Mouse (Mus musculus): ENCODE data around the gene Plcxd1.
"Not testable (repeated sequence)": the region's sequence is repeated elsewhere in the genome, so short reads cannot be mapped to it uniquely, and the experiment has no call there.

Gene Plcxd1

DNA sequence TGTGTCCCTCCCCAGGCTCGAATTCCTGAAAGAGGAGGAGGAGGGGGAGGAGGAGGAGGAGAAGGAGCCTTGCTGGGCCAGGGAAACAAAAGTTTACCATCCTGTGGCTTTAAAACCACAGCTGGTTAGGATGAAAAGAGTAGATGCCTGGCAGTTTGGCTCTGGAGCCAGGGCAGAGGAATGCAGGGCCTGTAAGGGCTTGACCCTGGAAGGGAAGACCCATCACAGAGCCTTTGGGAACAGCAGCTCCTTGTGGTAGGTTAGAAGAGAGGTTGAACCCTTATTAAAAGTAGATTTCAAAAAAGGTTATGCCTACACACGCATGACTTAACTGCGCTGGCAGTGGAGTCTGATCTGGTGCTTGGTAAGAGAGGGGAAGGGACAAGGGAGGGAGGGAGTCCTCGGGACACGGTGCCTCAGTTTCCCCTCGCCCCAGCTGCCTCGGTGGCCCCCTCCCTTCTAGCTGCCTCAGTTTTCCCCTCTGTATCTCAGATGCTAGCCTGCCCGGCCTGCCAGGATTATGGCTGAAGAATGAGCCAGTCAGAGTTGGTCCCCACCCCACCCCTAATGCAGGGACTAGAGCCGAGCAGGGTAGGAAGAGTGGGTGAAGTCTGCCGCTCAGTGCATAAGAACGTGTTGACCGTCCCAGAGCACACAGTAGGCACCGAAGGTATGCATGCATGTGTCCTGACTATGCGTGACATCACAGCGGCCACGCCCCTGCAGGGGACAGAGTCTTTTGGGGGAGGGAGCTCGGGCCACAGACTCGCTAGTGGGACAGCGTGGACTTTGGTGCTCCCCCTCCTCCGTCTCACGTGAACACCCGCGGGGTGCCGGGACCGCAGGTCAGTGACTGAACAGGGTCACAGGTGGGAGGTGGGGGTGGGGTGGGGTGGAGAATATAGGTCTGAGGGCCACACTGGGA is at the start of gene Plcxd1:
TSS of gene Plcxd1 (plus strand) at position 314 of the 925 bp plus-strand sequence.
- no peak for DNase-seq (ENCODE audit: low spot score)

DNA sequence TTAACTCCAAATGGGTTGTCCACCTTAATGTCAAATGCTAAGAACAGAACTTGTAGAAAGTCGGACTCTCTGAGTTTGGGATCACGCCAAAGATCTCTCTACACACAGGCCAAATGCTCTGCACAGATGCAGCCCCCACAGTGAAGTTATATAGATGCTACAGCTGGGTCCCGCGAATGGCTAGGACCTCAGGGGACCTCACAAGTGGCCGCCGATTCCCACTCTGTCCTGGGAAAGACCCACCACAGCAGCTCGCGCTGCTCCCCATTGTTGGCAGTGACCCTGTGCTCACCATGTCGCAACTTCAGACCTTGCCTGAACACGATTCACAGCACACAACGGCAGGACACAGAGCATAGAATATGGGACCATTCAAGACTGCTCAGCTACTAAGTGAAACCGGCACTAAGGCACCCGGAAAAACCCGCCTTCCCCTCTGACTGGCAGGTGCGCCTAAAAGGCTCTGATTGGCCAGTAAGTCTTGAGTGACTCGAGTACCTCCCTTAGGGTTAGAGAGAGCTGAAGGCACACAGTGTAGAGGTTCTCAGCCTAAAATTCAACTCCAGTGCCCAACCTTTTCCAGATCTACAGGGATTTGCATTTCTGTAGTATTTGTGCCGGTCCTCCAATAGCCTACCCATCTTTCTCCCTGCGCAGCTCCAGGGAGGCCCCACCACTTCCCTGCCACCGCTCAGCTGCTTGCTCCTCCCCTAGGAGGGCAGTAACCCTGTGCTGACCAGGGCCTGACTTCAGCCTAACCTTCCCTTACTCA is 41.9 kb upstream of the Plcxd1 start:
- peak; percentile 64 for DNase-seq (ENCODE audit: low spot score)

DNA sequence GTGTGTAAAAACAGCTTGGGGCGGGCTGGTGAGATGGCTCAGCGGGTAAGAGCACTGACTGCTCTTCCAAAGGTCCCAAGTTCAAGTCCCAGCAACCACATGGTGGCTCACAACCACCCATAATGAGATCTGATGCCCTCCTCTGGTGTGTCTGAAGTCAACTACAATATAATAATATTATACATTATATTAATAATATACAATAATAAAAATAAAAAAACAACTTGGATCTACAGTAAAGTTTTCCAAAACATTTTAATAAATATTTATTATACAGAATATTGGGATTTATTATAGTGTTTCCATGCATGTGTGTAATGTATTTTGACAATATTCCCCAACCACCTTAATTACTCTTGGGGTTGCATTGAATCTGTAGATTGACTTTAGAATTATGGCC is 27.4 kb upstream of the Plcxd1 start, which contains the start of gene Gm17655:
TSS of gene Gm17655 (minus strand) at position 101 of the 400 bp plus-strand sequence.
- not testable (repeated sequence) for DNase-seq (ENCODE audit: low spot score)

DNA sequence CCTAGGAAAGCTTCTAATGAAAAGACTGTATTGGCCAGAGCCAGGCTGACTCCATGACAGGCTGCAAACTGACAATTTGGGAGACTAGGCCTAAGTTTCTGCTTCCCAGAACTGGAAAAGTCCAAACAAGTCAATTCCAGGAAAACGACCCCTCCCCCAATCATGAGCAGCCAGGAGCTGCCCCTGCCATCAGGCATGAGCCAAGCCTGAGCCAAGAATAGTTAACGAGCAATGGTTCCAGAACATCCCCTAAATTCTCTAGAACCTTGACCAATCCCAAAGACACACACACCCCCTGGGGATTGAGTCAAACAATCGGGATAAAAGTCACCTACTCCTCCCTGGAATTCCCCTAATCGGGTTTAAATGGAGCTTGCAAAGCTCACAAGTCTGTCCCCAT is 16.8 kb upstream of the Plcxd1 start:
- DNase-seq (ENCODE audit: low spot score) = no peak

DNA sequence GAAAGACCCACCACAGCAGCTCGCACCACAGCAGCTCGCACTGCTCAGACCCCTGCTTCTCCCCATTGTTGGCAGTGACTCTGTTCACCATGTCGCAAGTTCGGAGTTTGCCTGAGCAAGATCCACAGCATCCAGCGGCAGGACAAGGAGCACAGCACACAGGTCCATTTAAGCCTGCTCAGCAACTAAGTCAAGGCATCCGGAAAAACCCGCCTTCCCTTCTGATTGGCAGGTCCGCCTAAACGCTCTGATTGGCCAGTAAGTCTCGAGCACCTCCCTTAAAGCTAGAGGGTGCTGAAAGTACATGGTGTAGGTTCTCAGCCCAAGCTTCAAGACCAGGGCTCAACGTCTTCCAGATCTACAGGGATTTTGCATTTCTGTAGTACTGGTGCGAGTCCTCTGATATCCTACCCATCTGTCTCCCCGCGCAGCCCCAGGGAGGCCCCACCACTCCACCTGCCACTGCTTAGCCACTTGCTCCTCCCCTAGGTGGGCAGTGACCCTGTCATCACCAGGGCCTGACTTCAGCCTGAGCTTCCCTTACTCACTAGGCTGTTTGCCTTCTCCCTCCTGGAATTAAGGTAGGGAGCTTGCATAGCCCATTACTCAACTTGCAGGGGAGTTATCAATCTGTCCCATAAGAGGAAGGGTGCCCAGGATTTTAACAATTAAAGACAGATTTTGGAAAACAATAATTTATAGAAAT is 13.5 kb upstream of the Plcxd1 start:
- no peak for DNase-seq (ENCODE audit: low spot score)

DNA sequence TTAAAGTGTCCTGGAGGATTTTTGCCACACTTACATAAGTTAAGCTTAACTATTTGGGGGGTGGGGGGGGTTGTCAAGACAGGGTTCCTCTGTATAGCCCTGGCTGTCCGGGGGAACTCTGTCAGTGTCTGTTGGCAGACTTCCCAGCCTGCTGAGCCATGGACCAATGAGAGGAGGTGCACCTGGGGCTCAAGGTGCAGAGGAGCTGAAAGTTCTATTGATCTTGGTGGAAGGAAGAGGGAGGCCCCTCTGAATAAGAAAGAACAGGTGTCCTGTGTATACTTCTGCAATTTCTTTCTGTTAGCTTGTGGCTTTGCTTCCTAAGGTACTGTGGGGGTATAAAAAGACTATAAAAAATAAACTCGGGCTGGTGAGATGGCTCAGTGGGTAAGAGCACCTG is 8.2 kb upstream of the Plcxd1 start:
- no peak for DNase-seq (ENCODE audit: low spot score)

DNA sequence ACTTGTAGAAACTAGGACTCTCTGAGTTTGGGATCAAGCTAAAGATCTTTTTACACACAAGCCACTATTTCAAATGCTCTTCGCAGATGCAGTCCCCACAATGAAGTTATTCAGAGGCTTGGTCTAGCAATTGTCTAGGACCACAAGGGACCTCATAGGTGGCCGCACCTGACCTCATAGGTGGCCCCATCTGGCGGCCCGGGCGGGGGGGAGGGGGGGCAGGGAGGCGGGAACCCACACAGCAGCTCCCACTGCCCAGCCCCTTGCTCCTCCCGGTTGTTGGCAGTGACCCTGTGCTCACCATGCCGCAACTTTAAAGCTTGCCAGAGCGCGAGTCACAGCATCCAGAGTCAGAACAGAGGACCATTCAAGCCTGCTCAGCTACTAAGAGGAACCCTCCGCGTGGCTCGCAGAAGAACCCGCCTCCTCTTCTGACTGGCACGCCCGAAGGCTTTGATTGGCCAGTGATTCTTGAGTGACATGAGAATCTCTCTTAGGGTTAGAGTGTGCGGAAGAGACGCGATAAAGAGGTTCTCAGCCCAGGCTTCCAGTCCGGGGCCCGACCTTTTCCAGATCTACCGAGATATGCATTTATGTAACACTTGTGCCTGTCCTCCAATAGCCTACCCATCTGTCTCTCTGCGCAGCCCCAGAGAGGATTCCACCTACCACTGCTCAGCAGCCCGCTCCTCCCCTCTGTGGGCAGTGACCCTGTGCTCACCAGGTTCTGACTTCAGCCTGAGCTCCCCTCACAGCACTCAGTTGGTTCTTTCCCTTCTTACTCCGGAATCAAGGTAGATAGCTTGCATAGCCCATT is 5.5 kb upstream of the Plcxd1 start, which contains the start of gene Gm35315:
TSS of gene Gm35315 (minus strand) at position 391 of the 817 bp plus-strand sequence.
- DNase-seq (ENCODE audit: low spot score) = peak; percentile 64

DNA sequence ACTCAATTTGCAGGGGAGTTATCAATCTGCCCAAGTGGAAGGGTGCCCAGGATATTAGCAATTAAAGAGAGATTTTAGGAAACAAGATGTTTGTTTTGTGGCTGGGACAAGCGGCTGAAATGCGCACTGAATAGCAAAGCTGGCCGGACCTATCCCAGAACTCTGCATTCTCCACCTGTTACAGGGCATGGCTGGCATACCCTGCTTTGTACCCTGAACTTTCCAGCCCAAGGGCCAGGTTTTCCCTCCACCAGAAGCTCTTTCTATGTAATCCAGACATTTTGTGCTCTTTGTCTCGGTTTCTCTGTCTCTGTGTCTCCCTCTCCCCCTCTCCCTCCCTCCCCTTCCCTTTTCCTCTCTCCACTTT is 4.9 kb upstream of the Plcxd1 start:
- no peak for DNase-seq (ENCODE audit: low spot score)

DNA sequence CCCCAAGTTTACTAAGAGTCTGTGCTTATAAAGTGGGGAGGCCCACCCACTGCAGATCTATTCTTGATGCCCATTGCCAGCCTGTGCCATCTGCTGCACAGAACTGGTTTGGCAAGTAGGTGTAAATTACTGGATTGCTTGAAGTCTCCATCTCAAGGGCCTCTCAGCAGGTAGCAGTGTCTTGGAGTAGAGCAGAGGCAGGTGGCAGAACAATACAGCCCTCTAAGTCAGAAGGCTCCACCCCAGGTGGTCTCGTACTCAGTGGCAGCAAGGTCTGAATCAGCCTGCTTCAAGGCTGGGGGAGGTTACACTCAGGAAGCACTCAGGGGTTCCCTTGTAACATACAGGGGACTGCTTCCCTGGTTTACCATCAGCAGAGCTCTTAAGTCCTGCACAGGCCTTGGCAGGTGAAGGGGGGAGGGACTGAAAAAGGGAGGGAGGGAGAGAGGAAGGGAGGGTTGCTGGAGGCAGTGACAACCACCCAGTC is 735 bp upstream of the Plcxd1 start:
- no peak for DNase-seq (ENCODE audit: low spot score)

DNA sequence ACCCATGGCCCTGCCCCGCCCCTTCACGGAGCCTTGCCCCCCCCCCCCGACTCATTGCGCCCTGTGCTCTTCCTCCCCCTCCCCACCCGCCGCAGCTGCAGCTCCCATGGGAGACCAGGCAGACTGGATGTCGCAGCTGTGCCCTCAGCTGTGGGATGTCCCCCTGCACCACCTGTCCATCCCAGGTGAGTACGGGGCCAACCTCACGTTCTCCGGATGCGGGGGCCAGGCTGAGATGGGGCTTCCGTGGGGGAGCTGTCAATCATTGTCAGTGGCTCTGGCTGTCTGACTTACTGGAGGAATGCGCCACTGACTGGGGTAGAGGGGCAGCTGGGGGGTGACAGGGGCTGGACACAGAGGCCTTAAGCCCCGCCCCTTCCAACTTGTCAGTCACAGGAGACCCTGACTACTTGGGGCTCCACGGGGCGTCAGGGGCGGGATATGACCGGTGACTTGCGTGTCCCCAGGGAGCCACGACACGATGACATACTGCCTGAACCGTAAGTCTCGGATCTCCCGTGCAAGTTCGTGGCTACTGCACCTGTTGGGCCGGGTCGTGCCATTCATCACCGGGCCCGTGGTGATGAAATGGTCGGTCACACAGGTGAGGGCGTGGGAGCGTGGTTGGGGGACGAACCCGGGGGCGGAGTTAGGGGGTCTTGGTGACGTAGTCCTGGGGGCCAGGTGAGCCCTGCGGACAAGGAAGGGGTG is 1.3 kb downstream of the Plcxd1 start:
- DNase-seq (ENCODE audit: low spot score) = no peak

DNA sequence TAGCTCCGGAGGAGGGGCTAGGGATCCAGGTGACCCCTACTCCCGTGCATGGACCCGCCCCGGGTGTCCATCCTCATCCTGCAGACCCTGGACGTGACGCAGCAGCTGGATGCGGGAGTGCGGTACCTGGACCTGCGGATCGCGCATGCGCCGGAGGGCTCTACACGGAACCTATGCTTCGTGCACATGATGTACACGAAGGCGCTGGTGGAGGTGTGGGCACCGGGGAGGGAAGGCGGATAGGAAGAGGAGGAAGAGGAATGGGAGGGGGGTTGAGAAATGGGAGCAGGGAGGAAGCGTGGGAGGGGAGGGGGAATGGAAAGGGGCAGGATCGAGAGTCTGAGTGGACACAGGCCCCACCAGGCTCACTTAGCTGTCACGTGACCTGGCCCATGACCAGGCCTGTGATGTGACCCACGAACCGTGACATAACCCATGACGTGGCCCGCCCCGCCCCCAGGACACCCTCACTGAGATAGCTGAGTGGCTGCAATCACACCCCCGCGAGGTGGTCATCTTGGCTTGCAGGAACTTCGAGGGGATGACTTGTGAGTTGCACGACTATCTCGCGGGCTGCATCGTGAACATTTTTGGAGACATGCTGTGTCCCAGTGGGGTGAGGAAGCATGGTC is 2.1 kb downstream of the Plcxd1 start:
- DNase-seq (ENCODE audit: low spot score) = no peak

DNA sequence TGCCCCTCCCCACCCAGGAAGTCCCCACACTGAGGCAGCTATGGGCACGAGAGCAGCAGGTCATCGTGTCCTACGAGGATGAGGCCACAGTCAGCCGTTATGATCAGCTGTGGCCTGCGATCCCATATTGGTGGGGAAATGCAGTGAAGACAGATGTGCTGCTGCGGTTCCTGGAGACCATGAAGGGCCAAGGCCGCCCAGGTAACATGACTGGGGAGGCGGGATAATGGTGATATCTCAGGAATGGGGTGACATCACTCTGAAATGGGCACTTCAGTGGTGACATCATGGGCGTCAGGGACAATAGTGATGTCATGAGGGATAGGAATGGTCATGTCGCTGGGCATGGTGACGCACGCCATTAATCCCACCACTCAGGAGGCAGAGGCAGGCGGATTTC is 2.7 kb downstream of the Plcxd1 start:
- DNase-seq (ENCODE audit: low spot score) = no peak

DNA sequence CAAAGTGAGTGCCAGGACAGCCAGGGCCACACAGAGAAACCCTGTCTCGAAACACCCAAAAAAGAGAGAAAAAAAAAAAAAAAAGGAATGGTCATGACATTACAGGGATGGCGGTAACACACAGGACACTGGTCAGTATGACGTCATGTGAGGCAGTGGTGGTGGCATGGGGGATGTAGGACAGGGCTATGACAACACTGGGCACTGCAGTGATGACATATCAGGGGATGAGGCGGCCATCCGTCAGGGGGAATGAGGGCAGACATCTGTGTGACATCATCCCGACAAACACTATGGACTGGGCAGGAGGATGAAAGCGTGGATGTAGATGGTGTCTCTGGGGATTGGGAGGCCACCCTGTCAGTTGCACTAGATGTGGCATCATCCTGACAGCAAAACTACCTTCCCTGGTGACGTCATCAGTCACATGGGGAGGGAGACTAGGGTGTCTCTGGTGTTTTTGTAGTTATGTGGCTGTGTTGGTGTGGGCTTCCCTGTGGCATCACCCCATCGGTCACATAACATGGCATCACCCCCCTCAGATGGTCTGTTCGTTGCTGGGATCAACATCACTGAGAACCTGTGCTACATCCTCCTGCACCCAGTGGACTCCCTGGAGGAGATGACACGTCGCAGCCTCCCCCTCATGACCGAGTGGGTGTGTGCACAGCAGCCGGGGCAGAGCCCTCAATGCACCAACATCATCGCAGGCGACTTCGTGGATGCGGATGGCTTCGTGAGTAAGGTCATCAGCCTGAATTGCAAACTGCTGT is 3.3 kb downstream of the Plcxd1 start:
- no peak for DNase-seq (ENCODE audit: low spot score)

DNA sequence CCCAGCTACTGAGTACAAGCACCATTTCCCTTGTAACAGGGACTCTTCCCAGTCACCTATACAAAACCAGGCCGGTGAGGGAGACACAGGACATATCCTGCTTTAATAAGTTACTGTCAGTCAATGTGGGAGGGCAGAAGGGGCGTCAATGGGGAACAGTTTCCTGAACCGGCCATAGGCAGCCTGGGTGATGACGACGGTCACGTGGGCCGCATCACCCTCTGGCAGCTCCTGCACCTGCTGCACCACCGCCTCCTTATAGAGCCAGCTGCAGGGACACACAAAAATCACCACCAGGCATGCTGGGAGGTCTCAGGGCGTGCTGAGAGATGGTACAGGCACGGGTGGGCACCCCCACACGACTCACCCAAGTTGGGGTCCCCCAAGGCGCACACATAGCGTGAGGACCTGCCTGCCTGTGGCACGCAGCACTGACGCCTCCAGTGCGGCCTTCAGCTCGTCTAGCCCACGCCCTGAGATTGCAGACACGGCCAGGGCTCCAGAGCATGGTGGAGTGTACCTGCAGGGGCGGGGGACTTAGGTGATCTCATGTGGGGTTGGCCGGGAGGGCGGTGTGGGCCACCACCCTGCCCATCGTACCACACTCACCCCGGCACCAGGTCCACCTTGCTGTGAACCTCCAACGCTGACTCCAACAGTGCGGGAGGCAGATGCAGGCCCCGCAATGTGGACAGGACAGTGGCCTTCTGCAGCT is 4.3 kb downstream of the Plcxd1 start:
- no peak for DNase-seq (ENCODE audit: low spot score)

DNA sequence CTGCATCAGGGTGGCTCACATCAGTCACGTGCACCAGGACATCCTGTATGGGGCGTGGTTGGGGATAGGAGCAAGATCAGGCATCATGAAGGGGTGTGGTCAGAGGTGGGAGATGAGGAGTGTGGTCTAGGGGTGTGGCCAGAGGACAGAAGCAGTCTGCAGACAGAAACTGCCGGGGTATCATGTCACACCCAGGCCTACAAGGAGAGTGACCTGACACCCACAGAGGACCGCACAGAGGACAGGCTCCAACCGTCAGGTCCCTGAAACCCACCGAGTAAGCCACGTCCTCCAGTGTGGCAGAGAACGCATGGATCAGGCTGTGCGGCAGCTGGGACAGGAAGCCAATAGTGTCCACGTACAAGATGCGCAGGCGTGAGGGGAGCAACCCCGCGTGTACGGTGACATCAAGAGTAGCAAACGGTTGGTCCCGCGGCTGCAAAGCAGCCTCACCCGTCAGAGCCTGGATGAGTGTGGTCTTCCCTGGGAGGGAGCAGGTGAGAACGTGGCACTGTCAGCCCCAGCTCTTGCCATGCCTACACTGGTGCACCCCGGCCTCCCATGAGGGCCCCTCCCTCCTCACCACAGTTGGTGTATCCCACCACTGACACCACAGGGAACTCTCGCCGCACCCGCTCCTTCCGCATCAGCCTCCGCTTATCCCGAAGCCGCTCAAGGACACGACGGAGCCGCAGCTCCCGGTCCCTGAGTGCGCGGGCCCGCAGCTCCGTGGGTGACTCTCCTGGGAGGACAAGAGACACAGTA is 5.0 kb downstream of the Plcxd1 start:
- DNase-seq (ENCODE audit: low spot score) = no peak

DNA sequence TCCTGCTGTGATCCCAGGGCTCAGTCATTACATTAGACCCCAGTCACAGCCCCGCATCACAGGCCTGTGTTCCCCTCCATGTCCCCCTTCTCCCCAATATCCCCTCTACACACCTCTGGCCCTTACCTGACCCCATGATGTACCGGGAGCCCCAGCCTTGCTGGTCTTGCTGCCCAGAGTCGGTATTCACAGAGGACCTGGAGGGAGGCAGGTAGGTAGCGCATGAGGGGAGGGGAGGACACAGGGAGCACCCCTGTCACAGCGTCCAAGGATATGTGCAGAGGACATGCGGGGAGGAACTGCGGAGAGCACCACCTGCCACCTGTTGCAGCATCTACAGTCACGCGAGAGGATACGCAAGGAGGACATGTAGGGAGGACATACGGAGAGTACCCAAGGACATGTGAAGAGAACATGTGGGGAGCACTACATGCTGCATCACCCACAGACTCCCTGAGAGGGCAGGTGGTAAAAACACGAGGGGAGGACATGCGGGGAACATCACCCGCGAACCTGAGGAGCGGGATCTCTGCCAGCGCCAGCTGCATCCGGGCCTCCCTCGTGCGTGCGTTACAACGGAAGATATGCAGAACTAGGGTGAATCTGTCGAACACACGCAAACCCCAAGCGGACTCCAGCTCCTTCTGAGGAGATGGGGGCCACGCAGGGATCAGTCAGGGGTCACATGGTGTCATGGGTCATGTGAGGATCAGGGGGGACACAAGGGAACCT is 6.5 kb downstream of the Plcxd1 start:
- no peak for DNase-seq (ENCODE audit: low spot score)

DNA sequence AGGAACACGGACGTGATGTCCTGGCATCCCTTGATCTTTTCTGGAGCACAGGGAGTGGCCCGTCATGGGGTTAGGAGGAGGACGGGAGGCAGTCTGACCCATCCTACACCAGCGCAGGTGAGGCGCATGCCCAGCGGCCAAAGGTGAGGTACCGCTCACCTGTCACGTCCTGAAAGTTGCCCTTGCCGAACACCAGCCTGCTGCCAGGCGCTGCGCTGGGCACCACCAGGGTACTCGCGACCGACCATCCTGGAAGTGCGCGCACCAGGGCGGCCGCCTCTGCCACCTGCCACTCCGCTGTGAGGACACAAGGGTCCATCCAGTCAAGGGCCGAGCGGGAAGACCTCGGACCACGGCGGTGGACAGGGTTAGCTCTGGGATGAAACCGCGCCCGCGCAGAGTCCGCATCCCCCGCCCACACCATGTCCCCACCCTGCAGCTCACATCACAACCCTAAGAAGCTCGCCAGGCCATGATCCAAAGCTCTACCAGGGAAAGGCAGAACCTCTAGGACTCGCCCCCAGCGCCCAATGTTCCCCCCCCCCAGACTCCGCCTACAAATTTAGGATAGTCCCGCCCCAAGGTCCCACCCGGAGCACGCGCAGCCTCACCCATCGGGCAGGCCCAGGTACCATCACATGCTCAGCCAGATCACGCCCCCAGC is 7.3 kb downstream of the Plcxd1 start:
- DNase-seq (ENCODE audit: low spot score) = peak; percentile 31
